Mouse (Mus musculus) monocyte, adult 2 months (primary cell): ENCODE data around the gene Rnaset2b.
"Not testable (repeated sequence)": the region's sequence is repeated elsewhere in the genome, so short reads cannot be mapped to it uniquely, and the experiment has no call there.

ENCODE experiments used
- DNase-seq, 2 experiments: peaks; one replicate each; pipeline ENCODE4 v3.0.0; 2022; ENCODE audit warnings: low spot score in 2 of 2, low read depth in 1 of 2

Gene Rnaset2b

DNA sequence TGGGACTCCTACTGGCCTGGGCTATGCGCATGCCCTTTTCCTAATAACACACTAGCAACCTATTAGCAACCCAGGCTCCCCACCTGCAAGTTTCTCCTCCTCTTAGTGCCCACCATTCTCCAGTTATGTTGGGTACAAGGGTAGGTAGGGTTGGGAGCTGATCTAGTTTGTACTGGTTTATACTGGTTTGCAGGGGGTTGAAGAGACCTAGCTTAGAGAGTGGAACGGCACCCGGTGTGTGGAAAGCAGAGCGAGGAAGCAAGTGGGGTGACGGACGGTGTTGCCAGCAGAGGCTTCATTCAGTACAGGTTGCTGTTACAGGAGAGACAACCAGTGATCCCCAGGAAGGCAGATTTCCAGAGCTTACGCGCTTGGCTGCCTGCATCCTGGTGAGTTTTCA lies at the start of gene Rnaset2b:
TSS of gene Rnaset2b (plus strand) at position 301 of the 400 bp plus-strand sequence.
- not testable (repeated sequence) for DNase-seq

DNA sequence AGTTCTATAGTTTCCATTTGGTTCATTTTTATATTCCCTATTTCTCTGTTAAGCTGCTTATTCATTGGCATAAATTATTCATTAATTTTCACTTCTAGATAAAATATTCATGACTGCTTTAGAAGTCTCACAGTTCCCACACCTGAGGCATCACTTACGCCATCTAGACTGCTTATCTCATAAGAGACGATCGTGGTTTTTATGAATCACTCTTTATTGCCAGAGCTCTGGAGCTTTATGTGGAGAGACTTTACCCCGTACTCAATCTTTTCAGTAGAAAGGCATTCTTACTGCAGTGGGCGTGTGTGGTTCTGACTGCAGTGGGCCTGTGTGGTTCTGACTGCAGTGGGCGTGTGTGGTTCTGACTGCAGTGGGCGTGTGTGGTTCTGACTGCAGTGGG lies 38.8 kb upstream of the Rnaset2b start:
- not testable (repeated sequence) for DNase-seq

DNA sequence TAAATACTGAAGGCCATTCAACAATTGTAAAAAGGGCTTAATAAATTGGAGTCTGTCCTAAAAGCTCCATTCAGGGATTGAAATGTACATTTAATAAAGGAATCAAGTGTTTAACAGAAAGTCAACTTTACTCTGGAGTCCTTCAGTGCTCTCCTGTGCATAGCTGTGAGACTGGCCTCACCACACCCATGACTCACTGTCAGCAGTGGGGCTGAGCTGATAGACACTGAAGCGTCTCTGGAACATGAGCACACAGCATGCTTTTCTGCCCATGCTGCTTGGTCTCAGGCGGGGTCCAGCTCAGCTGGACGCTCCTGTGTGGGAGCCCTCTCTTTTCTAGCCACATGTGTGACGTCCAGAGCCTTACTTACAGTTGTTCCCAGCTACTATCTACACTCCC lies 27.9 kb upstream of the Rnaset2b start:
- not testable (repeated sequence) for DNase-seq

DNA sequence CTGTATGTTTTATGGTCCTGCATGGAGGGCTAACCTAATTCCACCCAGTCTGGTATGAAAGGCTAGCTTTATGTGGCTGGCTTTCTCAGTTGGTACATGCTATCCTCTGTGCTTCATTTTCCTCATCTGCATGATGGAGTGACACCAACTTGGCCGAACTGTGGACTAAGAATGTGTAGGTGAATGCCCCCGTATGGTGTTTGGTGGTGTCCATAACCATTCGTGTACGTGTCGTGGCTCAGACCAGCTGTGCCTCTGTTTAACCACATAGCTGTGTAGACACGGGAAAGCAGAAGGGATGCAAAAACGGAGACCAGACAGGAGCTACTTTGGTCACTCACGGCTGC lies 22.8 kb upstream of the Rnaset2b start:
- not testable (repeated sequence) for DNase-seq

DNA sequence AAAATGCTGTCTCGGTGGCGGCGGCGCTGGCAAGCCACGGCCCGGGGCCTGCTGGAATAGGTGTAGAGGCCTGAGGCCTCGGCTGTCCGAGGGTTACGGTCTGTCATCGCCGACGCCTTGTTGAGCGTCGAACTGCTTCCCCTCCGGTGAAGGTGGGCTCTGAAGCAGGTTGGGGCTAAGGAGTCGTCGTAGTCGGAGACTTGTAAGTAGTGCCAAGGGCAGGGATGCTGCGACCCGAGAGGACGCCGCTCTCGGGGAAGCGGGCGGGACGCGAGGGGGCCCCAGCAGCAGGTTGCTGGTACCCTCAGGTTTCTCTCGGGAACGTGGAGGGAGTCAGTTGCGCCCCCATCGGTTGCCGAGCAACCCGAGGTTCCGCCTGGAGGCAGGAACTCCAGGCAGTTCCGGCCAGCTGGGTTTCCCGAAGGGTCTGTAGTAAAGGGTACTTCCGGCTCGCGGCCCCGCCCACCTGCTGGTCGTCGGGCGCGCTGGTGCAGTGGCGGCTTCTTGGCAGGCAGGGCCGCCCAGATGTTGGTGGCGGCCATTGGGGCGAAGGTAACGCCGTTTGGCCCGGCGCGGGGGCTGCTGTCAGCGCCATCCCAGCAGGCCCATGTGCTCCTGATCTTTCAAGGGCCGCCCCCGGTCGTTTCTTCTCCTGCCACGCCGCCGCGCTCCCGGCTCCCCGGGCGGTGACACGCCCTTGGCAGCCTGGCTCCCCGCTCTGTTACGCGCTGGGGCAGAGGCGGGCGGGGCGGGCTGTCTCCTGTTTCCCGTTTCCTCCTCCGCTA lies 22.3 kb upstream of the Rnaset2b start, which contains the start of gene Rsph3b:
TSS of gene Rsph3b (minus strand) at position 699 of the 785 bp plus-strand sequence.
- peak; percentile 18 to 24 for DNase-seq

DNA sequence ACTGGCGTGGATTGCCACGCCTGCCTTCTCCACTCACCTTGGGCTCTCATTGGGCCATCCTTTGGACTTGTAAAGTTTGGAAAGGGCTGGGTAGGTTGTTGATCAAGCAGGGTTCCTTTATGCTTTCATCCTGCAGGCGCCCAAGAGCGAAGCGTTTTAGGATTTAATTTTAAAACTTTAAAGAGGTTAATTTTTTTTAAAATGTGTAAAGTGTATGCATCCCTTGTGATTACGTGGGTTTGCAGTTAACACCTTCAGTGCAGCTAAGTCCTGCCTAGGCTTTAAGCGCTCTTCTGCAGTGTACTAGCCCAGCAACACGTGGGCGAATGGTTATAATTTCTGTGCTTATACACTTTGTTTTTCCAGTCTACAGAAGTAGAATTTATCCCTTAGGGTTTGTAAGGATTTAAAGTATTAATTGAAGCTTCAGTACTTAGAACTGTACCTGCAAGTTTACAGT lies 21.6 kb upstream of the Rnaset2b start:
- DNase-seq: not testable (repeated sequence)

DNA sequence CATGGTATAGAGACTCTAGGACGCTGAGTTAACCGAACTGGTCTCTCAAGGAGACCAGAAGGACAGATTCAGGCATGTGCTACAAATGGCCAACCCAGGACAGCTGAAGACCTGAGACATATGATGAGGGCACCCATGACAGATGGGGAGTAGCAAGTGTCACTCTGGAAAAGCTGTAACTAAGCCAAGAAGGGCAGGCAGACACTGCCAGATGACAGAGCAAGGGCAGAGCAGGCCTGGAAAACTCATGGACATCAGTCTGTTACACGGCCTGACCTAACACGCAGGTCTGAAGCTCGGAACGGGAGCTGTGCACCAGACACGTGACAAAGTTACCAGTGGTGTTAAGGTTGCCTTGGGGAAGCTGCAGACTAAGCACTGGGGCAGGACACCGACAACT lies 11.6 kb upstream of the Rnaset2b start:
- not testable (repeated sequence) for DNase-seq

DNA sequence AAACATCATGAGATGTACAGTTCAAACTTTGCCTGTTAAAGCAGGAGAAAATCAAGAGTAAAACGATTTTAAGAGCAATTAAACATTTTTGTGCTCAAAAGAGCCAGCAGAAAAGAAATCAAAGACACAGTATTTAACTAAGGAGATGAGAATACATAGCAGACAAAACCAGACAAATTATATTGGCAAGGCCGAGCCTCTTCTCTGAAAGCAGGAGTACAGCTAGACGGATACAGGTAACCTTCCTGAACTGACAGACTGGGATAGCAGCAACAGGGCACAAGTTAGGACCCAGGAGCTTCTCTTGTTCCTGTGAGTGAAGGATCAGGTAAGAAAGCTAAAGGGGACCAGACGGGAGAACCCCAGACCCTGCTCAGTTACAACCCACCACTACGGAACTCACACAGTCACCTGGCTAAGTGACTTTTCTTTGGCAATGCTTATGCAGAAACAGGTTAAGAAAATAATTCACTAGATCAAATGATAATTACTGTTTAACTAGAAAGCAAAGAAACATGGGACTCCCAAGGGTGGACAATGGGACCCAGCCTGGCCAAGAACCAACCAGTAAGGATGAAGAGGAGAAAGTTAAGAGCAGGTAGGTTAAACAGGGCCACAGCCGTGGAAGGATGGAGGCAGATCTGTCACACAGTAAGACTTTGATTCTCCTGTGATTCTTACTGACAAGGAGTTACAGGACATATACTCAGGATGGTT lies 10.7 kb upstream of the Rnaset2b start:
- DNase-seq: not testable (repeated sequence)

DNA sequence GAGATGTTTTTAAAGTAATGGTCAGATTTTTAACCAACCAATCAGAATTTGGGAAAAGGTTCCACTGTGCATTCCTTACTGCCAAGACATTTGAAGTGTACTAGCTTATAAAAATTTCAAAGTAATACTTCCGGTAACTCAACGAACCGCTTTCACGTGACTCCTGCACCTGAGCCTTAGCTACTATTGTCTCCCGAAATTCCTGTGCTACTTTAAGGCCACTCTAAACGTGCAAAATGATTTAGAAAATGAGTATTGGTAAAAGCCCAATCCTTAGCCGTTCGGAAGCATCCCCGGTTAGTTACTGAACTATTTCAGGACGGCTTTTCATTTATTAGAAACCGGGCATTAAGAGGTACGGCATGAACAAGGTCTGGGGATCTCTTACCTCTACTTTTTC lies 10.1 kb upstream of the Rnaset2b start:
- not testable (repeated sequence) for DNase-seq

DNA sequence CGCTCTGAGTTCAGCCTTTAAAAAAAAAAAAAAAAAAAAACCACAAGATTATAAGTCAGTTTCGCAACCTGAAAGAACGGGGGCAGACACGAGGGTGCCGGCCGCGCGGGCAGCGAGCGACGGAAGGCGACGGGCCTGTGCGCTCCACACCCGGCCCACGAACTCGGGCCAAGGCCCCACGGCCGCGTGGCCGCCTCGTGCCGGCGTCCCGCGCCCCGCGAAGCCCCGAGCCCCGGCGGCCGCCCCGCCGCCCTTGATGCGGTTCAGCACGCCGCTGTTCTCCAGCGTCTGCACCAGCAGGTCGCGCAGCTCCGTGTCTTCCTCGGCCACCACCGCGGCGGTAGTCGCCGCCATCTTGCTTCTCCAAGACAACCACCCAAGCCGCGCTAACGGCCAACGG lies 9.7 kb upstream of the Rnaset2b start, which contains the start of gene Tagap1:
TSS of gene Tagap1 (minus strand) at position 381 of the 400 bp plus-strand sequence.
- peak in 1 of 2 experiments; percentile 51 for DNase-seq

DNA sequence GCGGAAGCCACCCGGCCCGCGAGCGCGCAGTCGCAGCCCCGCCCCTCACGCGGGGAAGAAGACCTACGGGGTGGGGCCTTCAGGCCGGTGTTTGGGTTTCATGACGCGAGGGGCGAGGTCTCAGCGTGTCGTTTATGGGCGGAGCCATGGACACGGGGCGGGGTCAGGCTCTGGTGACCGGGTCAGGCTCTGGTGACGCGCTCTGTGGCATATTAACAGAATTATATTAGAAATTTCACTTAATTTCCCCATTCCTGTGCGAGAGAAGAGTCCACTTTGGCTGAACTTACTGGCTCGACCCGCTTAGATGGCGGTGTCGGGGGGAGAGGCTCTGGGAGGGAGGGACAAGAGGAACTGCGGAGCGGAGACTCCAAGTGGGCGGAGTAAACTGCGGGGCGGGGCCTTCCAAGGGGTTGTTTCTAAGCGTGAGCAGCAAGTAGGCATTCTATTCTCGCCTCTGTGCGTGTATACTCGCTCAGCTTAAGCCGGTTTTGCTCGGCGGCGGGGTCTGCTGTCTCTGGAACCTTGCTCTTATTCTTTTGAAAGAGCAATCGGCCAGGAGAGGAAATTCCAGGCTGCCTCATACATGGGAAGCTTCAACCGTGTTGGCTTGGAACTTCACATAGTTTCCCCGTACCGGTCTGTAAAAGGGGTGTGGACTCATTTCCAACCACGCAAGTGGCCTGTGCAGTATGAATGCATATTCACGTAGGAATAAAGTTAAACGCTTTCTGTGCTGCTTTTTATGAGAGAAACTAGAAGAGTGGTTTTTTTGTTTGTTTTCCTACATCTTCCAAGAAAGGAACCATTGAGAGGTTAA lies 9.0 kb upstream of the Rnaset2b start:
- DNase-seq: peak in 1 of 2 experiments; percentile 63

DNA sequence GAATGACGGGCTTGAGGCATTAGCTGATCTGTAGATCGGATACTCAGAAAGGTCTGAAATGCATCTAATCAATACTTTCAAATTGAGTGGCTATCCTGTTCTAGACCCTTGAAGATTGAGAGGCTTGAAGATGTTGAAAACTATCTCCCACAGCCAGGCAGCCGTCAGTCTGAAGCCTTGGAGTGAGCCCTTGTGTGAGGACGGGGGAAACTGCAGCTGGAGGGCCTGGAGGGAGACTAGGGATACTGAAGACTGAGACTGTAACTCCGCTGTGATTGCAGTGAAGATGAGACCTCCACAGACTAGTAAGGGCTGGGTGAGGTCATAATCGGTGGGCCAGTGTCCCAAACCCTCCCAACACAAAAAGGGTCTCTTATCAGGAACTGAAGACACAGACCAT lies 8.1 kb upstream of the Rnaset2b start:
- not testable (repeated sequence) for DNase-seq

DNA sequence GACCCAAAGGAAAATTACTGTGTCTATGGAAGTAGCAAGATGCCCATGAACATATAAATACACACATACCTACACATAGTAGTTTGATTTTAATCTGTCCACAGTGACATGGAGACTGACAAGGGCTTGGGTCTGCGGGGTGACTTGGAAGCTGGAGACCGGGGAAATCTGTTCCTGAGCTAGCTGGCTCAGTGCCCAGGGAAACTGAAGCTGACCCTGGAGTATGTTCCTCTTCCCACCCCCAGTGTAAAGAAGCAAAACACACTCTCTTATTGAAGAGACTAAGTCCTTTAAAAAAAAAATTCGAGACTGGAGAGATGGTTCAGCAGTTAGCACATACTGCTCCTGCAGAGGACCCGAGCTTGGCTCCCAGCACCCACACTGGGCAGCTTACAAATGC lies 7.5 kb upstream of the Rnaset2b start:
- not testable (repeated sequence) for DNase-seq

DNA sequence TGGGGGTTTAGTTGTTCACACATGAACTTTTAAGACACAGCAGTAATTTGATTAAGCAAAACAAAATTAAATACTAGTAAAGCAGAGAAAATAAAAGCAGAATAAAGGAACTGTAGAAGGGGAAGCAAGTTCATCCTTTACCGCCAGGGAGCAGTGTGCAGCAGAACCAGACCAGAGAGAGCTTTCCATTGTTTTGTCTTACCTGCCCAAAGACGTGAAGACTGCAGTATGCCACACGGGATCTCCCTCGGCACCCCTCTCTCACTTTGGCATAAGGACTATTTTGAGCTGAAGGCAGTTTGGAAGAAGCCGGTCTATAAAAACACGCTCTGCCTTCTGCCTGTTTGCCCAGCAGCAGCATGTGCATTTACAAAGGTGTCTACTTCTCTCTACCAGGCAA lies 5.1 kb upstream of the Rnaset2b start:
- not testable (repeated sequence) for DNase-seq

DNA sequence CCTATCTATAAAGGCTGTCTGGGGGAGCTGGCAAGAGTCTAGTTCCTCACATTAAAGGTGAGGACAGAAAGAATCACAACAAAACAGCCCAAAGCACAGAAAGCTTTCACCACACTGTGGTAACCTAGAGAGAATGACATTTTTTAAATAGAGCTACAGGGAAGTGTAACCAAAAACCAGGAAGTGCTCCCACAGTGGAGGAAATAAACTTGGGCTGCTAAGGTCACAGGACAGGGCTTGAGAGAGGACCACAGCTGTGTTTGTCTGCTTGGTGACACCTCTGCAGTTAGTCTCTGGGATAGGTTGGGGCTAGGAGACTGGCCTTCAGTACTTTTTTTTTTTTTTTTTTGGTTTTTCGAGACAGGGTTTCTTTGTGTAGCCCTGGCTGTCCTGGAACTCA lies 2.8 kb upstream of the Rnaset2b start:
- DNase-seq: not testable (repeated sequence)

DNA sequence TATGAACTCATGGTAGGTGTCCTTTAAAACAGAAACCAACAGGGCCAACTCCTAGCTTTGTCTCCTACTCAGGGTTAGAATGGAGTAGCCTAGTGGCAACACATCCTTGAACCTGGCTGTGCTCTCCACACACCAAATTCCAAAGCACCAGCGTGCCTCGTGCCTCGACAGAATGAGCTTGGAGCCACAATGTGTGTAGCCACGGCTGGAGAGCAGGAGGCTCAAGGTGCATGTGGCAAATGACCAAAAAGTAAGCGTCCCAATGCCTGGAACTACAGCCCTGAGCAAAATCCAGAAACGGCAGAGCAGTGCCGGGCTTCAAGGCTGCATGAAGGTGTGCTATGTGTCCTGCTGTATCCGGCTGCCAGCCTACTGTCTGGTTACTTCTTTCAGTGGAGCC lies 804 bp downstream of the Rnaset2b start:
- not testable (repeated sequence) for DNase-seq

DNA sequence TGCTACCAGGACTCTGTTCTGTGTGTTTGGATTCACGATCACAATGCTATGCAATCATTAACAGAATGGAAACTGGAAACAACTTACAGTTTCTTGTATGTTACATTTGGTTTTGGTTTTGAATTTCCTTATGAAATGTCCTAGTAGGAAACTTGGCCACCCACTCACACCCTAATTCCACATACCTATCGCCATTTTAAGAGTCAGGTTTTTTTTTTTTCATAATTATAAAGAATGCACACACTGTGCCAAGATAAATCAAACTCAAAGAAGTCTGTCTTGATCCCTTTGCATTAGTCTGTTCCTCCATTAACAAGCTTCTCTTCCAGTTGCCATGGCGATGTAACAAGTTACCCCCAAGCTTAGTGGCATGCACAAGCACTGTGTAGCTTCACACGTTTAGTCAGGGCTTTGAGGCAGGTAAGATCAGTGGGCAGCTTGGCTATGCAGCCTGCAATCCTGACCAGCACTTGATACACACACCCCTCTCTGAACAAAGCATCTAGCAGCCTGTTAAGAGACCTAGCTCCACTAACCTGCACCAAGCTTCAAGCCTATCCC lies 2.5 kb downstream of the Rnaset2b start:
- DNase-seq: not testable (repeated sequence)

DNA sequence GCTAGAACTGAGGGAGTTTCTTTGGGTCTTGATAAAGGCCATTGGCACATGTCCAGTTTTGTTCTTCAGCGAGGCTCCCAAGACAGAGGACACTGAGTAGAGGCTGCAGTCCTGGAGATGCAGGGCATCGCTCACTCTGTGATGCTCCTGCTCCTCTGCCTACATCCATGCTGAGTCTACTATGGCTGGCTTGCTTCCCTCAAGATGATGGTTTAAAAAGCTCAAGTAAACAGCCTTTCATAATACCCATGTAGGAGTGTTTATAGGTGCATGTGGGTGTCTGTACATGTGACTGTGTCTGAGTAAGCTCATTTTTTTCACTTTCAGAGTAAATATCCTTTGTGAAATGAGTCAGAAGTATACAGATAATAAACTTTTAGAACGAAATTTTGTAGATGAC lies 4.6 kb downstream of the Rnaset2b start:
- DNase-seq: not testable (repeated sequence)

DNA sequence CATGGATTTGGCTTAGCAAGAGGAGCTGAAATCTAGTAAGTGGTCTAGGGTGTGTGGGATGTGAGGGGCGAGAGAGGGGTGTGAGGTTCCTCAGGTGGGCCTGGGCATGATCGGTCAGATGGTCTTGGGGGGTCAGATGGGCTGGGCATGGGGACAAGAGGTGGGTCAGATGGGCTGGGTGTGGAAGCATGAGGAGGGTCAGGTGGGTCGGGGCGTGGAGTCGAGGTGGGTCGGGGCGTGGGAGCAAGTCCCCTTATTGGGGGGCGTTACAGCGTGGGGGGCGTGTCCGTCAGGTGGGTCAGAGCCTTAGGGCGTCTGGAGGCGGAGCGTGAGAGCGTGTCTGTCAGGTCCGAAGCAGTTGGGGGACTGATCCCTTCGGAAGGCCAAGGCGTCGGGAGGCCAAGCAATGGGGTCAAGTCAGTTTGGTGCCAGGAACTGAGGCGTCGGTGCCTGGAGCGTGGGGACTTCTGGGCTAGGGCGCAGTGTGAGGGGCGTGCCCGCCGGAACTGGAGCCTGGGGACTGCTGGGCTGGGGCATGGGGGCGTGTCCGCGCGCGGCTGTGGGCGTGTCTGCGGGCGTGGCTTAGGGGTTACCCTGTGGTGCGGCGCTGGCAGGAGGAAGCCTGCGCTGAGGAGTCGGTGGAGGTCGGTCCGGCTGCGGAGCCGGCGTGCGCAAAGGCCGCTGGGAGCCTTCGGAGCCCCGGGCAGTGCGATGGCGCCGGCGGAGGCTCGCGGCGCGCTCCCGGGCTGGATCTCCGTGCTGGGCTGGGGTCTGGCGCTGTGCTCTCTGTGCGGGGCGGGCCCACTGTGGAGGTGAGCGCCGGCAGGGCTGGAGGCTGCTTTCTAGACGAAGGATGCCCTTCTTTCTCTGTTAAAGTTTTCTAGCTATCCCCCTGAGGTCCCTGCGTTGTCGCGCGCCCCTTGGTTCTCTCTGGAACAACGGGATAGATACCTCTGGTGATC lies 8.1 kb downstream of the Rnaset2b start, which contains the start of gene Gm49721:
TSS of gene Gm49721 (plus strand) at position 618 of the 962 bp plus-strand sequence.
- DNase-seq: peak; percentile 64 to 73

DNA sequence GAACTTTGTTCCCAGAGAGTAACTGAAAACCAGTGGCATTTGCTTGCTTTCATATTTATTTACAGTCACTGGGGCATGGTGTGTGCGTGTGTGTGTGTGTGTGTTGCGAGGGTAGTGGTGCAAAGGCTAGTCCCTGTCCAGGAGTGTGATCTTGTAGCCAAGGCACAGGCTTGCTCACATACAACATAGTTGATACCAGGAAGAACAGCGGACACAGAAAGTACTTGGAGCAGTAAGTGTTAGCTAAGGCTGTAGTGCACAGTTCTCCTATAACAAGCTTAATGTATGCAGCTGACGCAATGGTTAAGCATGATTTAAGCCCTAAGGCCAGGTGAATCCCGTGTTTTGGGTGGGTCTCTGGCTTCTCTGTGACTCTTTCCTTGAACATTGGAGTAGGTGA lies 8.9 kb downstream of the Rnaset2b start:
- DNase-seq: not testable (repeated sequence)
